Mouse (Mus musculus): ENCODE results near the gene Lmbr1l.

GRCm38 (mm10) chr15:98956000-98956399, 38.0 kb upstream of the Lmbr1l start:
- TF ChIP-seq CTCF (IDR thresholded peaks at IDR 0.05; ENCODE audit: low read depth) (no peak), EP300 (IDR thresholded peaks at IDR 0.05; ENCODE audit: low read depth) (no peak)
